Mouse (Mus musculus): ENCODE measurements around the gene Cela3b.

The Cela3b gene

DNA sequence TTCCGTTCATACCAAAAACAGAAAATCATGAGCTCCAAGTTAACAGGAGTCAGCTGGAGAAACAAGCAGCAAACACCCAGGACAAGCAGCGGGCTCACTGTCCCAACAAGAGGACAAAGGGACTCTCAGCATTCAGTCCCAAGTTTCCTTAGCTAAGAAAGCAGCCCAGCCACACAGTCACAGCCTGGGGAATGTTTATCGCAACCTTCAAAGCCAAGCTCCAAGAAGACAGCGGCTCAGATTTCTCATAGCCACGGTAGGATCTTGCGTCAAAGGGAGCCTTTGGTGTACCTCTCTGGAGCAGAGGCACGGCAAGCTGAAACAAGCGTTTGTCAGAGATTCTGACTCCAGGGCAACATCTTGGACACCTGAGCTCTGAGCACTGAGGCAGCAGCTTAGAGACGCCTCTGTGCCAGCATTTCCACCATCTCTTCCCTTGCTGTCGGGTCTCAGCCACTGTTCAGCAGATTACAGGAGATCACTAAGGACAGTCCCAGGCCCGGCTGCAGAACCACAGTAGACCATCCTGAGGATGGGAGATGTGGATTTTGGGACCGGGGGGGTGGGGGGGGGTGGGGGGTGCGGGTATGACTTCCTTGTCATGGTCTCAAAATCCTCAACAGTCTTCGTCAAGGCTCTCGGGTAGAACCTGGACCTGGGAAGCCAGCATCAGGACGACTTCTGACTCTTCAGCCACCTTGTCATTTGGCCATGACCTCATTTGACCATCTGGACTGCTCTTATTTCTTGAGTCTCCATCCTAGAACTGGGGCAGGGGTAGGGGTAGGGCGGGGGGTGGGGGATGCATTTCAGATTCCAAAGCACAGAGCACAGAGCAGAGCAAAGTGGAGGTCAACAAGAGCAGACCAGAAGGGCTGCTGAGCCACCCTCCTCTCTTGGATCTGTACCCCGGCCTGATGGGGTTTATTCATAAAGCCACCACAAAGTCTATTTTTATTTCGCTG is 54.7 kb downstream of the Cela3b start:
- DNase-seq (ENCODE audit: low spot score) = no peak

DNA sequence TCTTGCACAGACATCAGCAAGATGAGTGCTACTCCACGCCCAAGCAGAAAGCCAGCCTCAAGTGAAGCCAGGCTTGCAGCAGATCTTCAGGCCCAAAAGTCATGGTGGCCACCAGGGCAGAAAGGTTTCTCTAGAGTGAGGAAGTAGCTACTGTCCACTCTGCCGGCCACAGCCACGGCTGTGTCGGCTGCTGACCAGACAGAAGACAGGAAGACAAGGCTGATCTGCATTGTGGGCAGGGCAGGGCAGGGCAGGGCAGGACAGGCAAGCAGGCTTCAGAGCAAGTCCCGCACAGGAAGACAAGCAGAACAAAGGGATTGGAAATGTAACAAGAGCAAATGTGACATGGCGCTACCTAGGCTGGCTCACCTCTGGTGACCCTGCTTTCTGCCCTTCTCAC is 56.6 kb downstream of the Cela3b start:
- DNase-seq (ENCODE audit: low spot score) = no peak

DNA sequence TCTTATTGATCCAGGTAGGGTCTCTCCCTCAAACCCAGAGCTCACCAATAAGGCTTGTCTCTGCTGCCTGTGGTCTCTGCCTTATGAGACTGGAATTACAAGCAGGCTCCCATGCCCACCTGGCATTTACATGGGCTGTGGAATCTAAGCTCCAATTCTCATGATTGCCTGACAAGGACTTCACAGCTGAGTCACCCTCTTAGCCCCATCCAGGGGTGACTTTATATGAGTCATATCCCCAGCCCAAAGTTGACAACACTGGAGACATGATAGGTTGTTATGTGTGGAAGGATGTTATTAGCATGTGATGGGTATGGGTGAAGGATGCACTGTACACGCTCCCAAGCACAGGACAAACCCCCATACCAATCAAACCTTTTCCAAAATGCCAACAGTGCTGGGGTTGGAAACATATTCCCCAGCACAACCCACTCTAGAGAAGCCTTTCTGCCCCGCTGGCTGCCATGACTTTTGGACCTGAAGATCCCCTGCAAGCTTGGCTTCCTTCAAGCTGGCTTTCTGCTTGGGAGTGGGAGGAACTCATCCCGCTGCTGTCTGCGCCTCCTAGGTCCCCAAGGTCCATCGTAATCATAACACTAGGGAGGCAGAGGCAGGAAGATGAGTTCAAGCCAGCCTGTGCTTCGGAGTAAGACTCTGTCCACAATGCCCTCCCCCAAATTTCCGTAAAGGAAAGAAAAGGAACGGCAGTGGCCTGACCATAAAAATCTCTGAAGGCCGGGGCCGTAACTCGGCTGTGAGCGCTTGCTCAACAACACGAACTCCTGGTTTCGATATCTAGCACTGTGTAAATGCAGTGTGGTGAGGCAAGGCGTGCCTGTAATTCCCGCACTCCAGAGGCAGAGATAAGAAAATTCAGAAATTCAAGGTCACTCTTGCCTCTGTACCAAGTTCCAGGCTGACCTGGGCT is 58.5 kb downstream of the Cela3b start:
- no peak for DNase-seq (ENCODE audit: low spot score)
